Mouse (Mus musculus) forebrain, postnatal 0 days (tissue): ENCODE results near the gene Glud1. TPM values are rescaled to one million over a fixed set of nuclear protein-coding genes. Genes with fewer than 3 reads are reported as not detected.

Experiments
- ATAC-seq: fragments of 200-750 bp; cut with Nextera tagmentation; 2 replicates; pipeline ENCODE4 v1.8.0; 2017; ENCODE audit warnings: mild to moderate bottlenecking, moderate library complexity
- DNase-seq: peaks from one replicate; pipeline ENCODE4 v3.0.0-alpha.2; 2015
- H3K27ac ChIP-seq: fragments of 300-500 bp; sonication (generic); 2 replicates; pipeline ENCODE4 v1.5.1; 2014; ENCODE audit warnings: low read depth, mild to moderate bottlenecking, antibody characterized with exemption, low read length, moderate library complexity, mixed read lengths
- H3K27me3 ChIP-seq: fragments of 300-500 bp; sonication (generic); 2 replicates; pipeline ENCODE4 v1.6.1; 2014; ENCODE audit warnings: mild to moderate bottlenecking, low read length, mixed read lengths; ENCODE audit not compliant: insufficient read depth
- H3K36me3 ChIP-seq: fragments of 300-500 bp; sonication (generic); 2 replicates; pipeline ENCODE4 v1.6.1; 2014; ENCODE audit warnings: mild to moderate bottlenecking, moderate library complexity; ENCODE audit not compliant: insufficient read depth
- H3K4me1 ChIP-seq: fragments of 300-500 bp; sonication (generic); 2 replicates; pipeline ENCODE4 v1.6.1; 2014; ENCODE audit warnings: antibody characterized with exemption; ENCODE audit not compliant: insufficient read depth
- H3K4me2 ChIP-seq: fragments of 300-500 bp; sonication (generic); 2 replicates; pipeline ENCODE4 v1.6.1; 2014; ENCODE audit warnings: low read depth, mild to moderate bottlenecking, moderate library complexity
- H3K4me3 ChIP-seq: fragments of 300-500 bp; sonication (generic); 2 replicates; pipeline ENCODE4 v1.5.1; 2014; ENCODE audit warnings: low read depth, low read length, mixed read lengths
- H3K9ac ChIP-seq: fragments of 300-500 bp; sonication (generic); 2 replicates; pipeline ENCODE4 v1.6.1; 2014; ENCODE audit warnings: mild to moderate bottlenecking
- H3K9me3 ChIP-seq: fragments of 300-500 bp; sonication (generic); 2 replicates; pipeline ENCODE4 v1.6.1; 2016; ENCODE audit warnings: low read length
- CTCF ChIP-seq: sonication (generic); IDR thresholded peaks from 2 replicates; pipeline ENCODE4 v1.5.1; 2016; ENCODE audit warnings: antibody characterized with exemption, control low read depth, low read depth
- WGBS: fragments of 180-500 bp; shearing (Covaris S2); extraction: QIAGEN DNeasy Blood & Tissue Kit; methylation state at CpG from one replicate; pipeline ENCODE4 v1.1.7; 2014; 5-methylcytosine and 5-hydroxymethylcytosine counted together
- polyA plus RNA-seq: library from polyadenylated mRNA; unstranded; fragments of >200 nt; fragmentation: Nextera tagmentation; extraction: Ambion mirVana; gene quantifications from 2 replicates; pipeline ENCODE4 v1.2.1, GENCODE M21; 2015
- total RNA-seq: library from RNA; depleted of rRNA; stranded (reverse); fragments of >200 nt; gene quantifications from 2 replicates; pipeline ENCODE4 v1.2.3, GENCODE M21; 2014; rRNA removed

Gene Glud1
- total and polyA plus RNA-seq, 2 experiments from 2014 or later = 114 to 179 TPM

- 83% methylated on average over 13 of the region's 13 CpGs for WGBS
- no peaks in the 10 kb centered on the region for H3K4me1 ChIP-seq
- no peak within 1 kb of the TSS for H3K9ac ChIP-seq
- H3K27ac ChIP-seq = no peak within 1 kb of the TSS
- H3K27me3 ChIP-seq = no peaks in the 10 kb centered on the region
- no peak within 1 kb of the TSS for H3K4me3 ChIP-seq
- no peak within 1 kb of the TSS for H3K4me2 ChIP-seq
- TF ChIP-seq CTCF = no peak
- no peak for DNase-seq
- no peaks in the 10 kb centered on the region for H3K36me3 ChIP-seq
- H3K9me3 ChIP-seq = no peaks in the 10 kb centered on the region
- no peak for ATAC-seq
Observed at GRCm38 (mm10) chr14:34375415-34375904, 64.9 kb downstream of the Glud1 start, which contains the start of gene Mmrn2. Mmrn2 (plus strand) TSS chr14:34375465.

DNA sequence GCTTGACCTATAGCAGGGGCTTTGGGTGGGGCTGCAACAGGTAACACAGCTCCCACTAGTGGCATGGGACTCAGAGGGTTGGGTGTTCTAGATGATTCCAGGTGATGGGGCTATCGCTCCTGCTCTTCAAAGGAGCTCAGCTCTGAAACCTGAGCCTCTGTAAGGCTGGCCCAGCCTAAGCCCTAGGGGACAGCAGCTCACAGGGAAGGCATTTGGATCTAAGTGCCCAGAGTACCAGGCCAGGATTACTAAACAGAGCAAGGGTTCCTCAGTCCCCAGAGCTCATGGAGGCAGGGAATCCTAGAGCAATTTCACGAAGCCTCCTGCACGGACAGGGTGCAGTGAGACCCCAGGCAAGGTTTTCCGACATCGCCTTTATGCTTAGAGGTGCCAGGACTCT, 65.4 kb downstream of the Glud1 start:
- no peak for DNase-seq
- Histone ChIP-seq H3K36me3 (no peaks in the 10 kb centered on the region), H3K27me3 (no peaks in the 10 kb centered on the region), H3K27ac (no peak overlapping the region), H3K4me2 (no peak overlapping the region), H3K9me3 (no peaks in the 10 kb centered on the region), H3K9ac (no peak overlapping the region), H3K4me3 (no peak overlapping the region), H3K4me1 (no peaks in the 10 kb centered on the region)
- 85% methylated on average over 5 of the region's 5 CpGs for WGBS
- no peak for TF ChIP-seq CTCF
- ATAC-seq = no peak

DNA sequence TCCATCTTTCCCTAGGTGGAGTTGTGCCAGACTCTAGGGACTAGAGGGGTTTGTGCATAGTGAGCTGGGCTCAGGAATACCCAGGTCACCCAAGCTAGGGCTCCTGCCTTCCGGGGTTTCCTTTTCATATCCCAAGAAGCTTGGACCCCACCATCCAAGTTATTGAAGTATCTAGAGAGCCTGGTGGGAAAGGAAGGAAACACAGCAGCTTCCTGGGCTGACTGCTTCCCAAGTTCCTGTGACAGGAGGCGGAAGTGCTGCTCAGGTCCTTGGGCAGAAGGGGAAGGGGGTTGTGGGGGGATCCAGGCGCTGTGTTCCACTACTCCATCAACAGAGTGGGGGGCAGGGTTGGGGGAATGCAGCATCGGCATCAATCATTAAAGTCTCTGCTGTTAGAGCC, 66.6 kb downstream of the Glud1 start:
- WGBS = 88% methylated on average over 4 of the region's 4 CpGs
- Histone ChIP-seq H3K4me3 (no peak overlapping the region), H3K9me3 (no peaks in the 10 kb centered on the region), H3K4me1 (no peaks in the 10 kb centered on the region), H3K9ac (no peak overlapping the region), H3K27me3 (no peaks in the 10 kb centered on the region), H3K36me3 (no peaks in the 10 kb centered on the region), H3K27ac (no peak overlapping the region), H3K4me2 (no peak overlapping the region)
- no peak for ATAC-seq
- no peak for DNase-seq
- no peak for TF ChIP-seq CTCF

GRCm38 (mm10) chr14:34378560-34379331, 68.2 kb downstream of the Glud1 start:
- no peak for DNase-seq
- H3K4me1 ChIP-seq = no peaks in the 10 kb centered on the region
- H3K27ac ChIP-seq = 0 out of 2 replicates have a peak overlapping the region, but pooled peaks have one; percentile 40

GRCm38 (mm10) chr14:34382921-34383704, 72.6 kb downstream of the Glud1 start:
- no peaks in the 10 kb centered on the region for H3K27me3 ChIP-seq
- no peaks in the 10 kb centered on the region for H3K36me3 ChIP-seq
- no peak for ATAC-seq
- H3K9me3 ChIP-seq = no peaks in the 10 kb centered on the region
- no peak overlapping the region for H3K4me3 ChIP-seq
- H3K4me1 ChIP-seq = no peaks in the 10 kb centered on the region
- H3K27ac ChIP-seq = no peak overlapping the region
- H3K4me2 ChIP-seq = no peak overlapping the region
- no peak for TF ChIP-seq CTCF
- 93% methylated on average over 9 of the region's 9 CpGs for WGBS
- no peak for DNase-seq
- no peak overlapping the region for H3K9ac ChIP-seq

More at GRCm38 (mm10) chr14:34378560-34379331, 68.2 kb downstream of the Glud1 start:
- 40% methylated on average over 11 of the region's 11 CpGs for WGBS
- H3K9ac ChIP-seq = no peak overlapping the region
- TF ChIP-seq CTCF = no peak
- no peaks in the 10 kb centered on the region for H3K27me3 ChIP-seq
- H3K4me2 ChIP-seq = no peak overlapping the region
- H3K9me3 ChIP-seq = no peaks in the 10 kb centered on the region
- no peak overlapping the region for H3K4me3 ChIP-seq
- ATAC-seq = peak; percentile 77
- no peaks in the 10 kb centered on the region for H3K36me3 ChIP-seq

DNA sequence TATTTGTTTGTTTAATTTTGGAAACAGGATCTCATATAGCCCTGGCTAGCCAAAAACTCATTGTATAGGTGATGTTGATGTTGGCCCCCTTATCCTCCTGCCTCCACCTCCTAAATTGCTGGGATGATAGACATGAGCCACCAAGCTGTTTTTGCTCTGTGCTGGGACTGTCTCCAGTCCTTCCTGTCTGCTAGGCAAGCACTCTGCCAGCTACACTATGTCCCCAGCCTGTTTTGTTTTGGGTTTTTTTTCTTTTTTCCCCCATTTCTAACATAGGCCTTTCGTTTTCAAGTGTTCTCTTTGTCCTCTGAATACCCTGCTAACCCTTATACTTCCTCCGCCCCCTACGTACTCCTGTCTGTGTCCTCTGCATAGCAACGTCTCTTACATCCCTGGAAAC, 82.8 kb downstream of the Glud1 start:
- no peak overlapping the region for H3K4me3 ChIP-seq
- 0 out of 2 replicates have a peak overlapping the region, but pooled peaks have one; percentile 2 for H3K27ac ChIP-seq
- H3K27me3 ChIP-seq = no peaks in the 10 kb centered on the region
- no peak overlapping the region for H3K9ac ChIP-seq
- H3K36me3 ChIP-seq = no peaks in the 10 kb centered on the region
- 37% methylated on average over 4 of the region's 4 CpGs for WGBS
- TF ChIP-seq CTCF = no peak
- ATAC-seq (peak; percentile 63), DNase-seq (peak; percentile 41)
- no peaks in the 10 kb centered on the region for H3K4me1 ChIP-seq
- no peaks in the 10 kb centered on the region for H3K9me3 ChIP-seq
- H3K4me2 ChIP-seq = no peak overlapping the region

Other genes with a start within 250 kb of the Glud1 start
- gene Anxa8, start 224.7 kb upstream of the Glud1 start, total RNA-seq = 0.14 and 0.54 TPM in 2 replicates
- gene Anxa8, start 224.7 kb upstream of the Glud1 start, polyA plus RNA-seq = 0.40 and 0.63 TPM in 2 replicates
- gene A630023A22Rik, start 208.0 kb upstream of the Glud1 start, total RNA-seq = not detected in 2 replicates
- gene A630023A22Rik, start 208.0 kb upstream of the Glud1 start, polyA plus RNA-seq = not detected in 2 replicates
- 0.08 and 0.19 TPM in 2 replicates for gene Npy4r, start 158.2 kb upstream of the Glud1 start, total RNA-seq
- 0.05 and 0.10 TPM in 2 replicates for gene Npy4r, start 158.2 kb upstream of the Glud1 start, polyA plus RNA-seq
- gene Gprin2, start 109.1 kb upstream of the Glud1 start, total RNA-seq = 23.3 and 26.0 TPM in 2 replicates
- 6.9 and 8.0 TPM in 2 replicates for gene Gprin2, start 109.1 kb upstream of the Glud1 start, polyA plus RNA-seq
- gene Syt15, start 91.1 kb upstream of the Glud1 start, total RNA-seq = 1.0 and 1.5 TPM in 2 replicates
- 0.35 and 0.65 TPM in 2 replicates for gene Syt15, start 91.1 kb upstream of the Glud1 start, polyA plus RNA-seq
- 6.3 and 22.0 TPM in 2 replicates for gene Shld2, start 234 bp upstream of the Glud1 start, total RNA-seq
- 4.9 and 7.6 TPM in 2 replicates for gene Shld2, start 234 bp upstream of the Glud1 start, polyA plus RNA-seq
- not detected in 2 replicates for gene Fam25c, start 44.7 kb downstream of the Glud1 start, total RNA-seq
- not detected in 2 replicates for gene Fam25c, start 44.7 kb downstream of the Glud1 start, polyA plus RNA-seq
- 1.0 and 2.1 TPM in 2 replicates for gene Sncg, start 64.1 kb downstream of the Glud1 start, total RNA-seq
- gene Sncg, start 64.1 kb downstream of the Glud1 start, polyA plus RNA-seq = 2.5 and 3.9 TPM in 2 replicates
- gene Mmrn2, start 64.7 kb downstream of the Glud1 start, total RNA-seq = 3.8 and 4.7 TPM in 2 replicates
- 2.4 and 2.7 TPM in 2 replicates for gene Mmrn2, start 64.7 kb downstream of the Glud1 start, polyA plus RNA-seq
- 52.2 and 54.8 TPM in 2 replicates for gene Bmpr1a, start 192.6 kb downstream of the Glud1 start, total RNA-seq
- 12.7 and 15.9 TPM in 2 replicates for gene Bmpr1a, start 192.6 kb downstream of the Glud1 start, polyA plus RNA-seq
- not detected in 2 replicates for gene 9230112D13Rik, start 212.1 kb downstream of the Glud1 start, total RNA-seq
- not detected in 2 replicates for gene 9230112D13Rik, start 212.1 kb downstream of the Glud1 start, polyA plus RNA-seq